Mouse (Mus musculus): ENCODE results near the gene Supt5. TPM values are rescaled to one million over a fixed set of nuclear protein-coding genes. Genes with fewer than 3 reads are reported as not detected.

The Supt5 gene
- polyA plus RNA-seq, 2 experiments, result 76.2 to 116 TPM

DNA sequence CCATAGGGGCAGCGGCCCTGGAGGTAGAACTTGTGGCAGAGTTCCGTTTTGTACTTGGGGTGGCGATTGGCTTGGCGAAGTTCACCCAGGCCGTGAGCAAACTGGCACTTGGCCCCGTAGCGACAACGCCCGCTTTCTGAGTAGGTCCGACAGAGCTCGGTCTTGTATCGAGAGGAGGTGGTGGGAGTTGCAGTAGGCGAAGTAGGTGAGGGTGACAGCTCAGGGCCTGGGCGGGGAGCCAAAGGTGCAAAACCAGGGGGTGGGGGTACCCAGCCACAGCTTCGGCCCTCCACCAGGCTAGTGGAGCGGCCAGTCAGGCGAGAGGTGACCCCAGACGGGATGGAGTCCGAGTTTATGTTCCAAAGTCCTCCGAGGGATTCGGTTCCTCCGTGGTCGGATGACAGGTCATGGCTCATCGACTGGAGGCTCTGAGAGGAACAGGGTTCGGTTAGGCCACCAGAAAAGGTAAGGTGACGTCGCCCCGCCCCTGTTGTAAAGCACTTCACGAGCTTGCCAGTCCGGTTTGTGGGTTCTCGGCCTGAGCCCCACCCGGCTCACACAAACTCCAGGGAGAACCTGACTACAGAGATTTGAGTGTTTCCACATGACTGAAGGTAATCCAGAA is 39.6 kb upstream of the Supt5 start:
- peak; percentile 51 for DNase-seq (ENCODE audit: low spot score)
- ATAC-seq (ENCODE audit: low FRiP score, low read depth), result no peak
- no peaks in the 10 kb centered on the region for H3K9me3 ChIP-seq (ENCODE audit: control insufficient read depth, low read length)
- H3K36me3 ChIP-seq (ENCODE audit: control insufficient read depth, insufficient read depth, low read length), result peaks cover 11% of the 10 kb centered on the region
- peaks cover 68% of the 10 kb centered on the region for H3K4me1 ChIP-seq (ENCODE audit: control insufficient read depth, insufficient read depth, low read length)
- TF ChIP-seq POLR2A (IDR thresholded peaks at IDR 0.05; ENCODE audit: borderline replicate concordance, extremely low read depth, insufficient read depth, insufficient read length), result no peak
- peak overlapping the region; percentile 94 for H3K4me2 ChIP-seq (replicated peaks; ENCODE audit: low read depth, low read length, severe bottlenecking)
- no peaks in the 10 kb centered on the region for H3K27me3 ChIP-seq (ENCODE audit: control insufficient read depth, insufficient read depth, low read length)
- H3K9ac ChIP-seq (ENCODE audit: low read depth, low read length, severe bottlenecking), result peak overlapping the region; percentile 75
- peak overlapping the region; percentile 77 for H3K27ac ChIP-seq (replicated peaks; ENCODE audit: low read depth, low read length)
- peak overlapping the region; percentile 73 for H3K4me3 ChIP-seq (replicated peaks; ENCODE audit: low read length)
- 37% methylated on average over 32 of the region's 32 CpGs for WGBS

DNA sequence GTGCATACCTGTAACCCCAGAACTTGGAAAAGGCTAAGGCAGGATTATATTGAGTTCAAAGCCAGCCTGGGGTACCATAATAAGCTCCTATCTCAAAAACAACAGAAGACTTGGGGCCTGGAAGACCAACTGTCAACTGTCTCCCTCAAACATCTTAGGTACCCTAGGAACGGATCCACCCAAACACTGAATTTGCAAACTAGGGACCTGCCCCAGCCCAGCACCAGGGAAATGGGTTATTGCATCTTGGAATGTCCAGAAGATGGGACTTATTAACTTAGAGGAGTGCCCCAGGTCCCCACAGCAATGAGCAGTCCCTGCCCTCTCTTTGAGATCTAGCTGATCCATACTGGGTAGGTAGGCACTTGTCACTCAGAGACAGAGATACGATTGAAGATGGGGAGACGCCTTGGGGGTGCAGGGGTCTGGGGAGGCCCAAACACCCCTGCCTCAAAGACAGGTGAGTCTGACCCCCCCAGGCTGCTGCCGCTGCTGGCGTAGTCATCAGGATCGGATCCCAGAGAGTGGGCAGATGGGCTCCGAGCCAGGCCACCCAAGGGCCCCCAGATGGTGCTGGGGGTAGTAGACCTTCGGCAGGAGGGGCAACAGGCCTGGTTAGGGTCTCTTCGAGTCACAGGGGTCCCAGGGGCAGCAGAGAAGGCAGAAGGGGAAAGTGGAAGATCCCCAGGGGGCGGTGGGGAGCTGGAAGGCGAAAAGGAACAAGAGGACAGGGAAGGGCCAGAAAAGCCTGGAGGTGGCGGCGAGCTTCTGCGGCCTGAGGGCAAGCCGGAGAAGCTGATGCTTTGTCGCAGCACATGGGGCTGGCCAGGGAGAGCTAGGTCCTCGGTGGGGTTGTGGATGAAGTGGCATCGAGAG is 38.9 kb upstream of the Supt5 start:
- H3K4me3 ChIP-seq (replicated peaks; ENCODE audit: low read length), result peak overlapping the region; percentile 73
- peak overlapping the region; percentile 94 for H3K4me2 ChIP-seq (replicated peaks; ENCODE audit: low read depth, low read length, severe bottlenecking)
- ATAC-seq (ENCODE audit: low FRiP score, low read depth) (no peak), DNase-seq (ENCODE audit: low spot score) (no peak)
- no peak overlapping the region for H3K27ac ChIP-seq (replicated peaks; ENCODE audit: low read depth, low read length)
- no peak for TF ChIP-seq POLR2A (IDR thresholded peaks at IDR 0.05; ENCODE audit: borderline replicate concordance, extremely low read depth, insufficient read depth, insufficient read length)
- H3K27me3 ChIP-seq (ENCODE audit: control insufficient read depth, insufficient read depth, low read length), result no peaks in the 10 kb centered on the region
- peaks cover 11% of the 10 kb centered on the region for H3K36me3 ChIP-seq (ENCODE audit: control insufficient read depth, insufficient read depth, low read length)
- WGBS, result 73% methylated on average over 18 of the region's 18 CpGs
- peaks cover 60% of the 10 kb centered on the region for H3K4me1 ChIP-seq (ENCODE audit: control insufficient read depth, insufficient read depth, low read length)
- H3K9me3 ChIP-seq (ENCODE audit: control insufficient read depth, low read length), result no peaks in the 10 kb centered on the region
- H3K9ac ChIP-seq (ENCODE audit: low read depth, low read length, severe bottlenecking), result peak overlapping the region; percentile 75

DNA sequence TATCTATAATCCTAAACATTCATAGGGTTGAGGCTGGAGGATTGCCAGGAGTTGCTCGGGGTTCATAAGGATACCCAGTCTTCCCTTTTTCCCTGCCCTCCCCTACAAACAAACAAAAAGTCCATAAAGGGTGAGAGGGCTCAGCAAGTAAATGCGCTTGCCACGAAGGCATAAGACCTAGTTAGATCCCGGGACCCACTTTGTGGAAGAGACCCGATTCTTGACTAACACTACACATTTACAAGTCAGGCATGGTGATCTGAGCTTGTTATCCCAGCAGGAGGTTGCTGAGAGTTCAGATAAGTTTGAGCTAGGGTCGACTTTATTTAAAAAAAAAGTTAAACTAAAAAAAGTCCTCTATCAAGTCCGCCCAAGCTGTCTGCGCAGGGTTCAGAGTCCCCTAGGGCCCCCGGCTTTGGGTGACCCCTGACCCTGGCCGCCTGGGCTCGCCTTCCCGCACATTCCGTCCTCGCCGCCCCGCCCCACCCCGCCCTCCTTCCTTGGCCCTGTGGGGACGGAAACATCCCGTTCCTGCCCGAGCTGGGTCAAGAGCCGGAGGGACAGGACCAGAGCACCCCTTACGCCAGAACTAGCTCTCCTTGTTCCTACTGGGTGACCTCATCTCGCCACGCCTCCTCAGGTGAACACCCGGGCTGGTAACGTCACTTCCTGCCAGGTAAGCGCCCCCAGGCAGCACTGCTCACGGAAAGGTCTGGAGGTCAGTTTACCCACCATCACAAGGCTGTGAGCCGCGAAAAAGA is 37.6 kb upstream of the Supt5 start:
- Histone ChIP-seq H3K9ac (ENCODE audit: low read depth, low read length, severe bottlenecking) (peak overlapping the region; percentile 60), H3K27ac (replicated peaks; ENCODE audit: low read depth, low read length) (peak overlapping the region; percentile 95), H3K4me2 (replicated peaks; ENCODE audit: low read depth, low read length, severe bottlenecking) (peak overlapping the region; percentile 94), H3K4me1 (ENCODE audit: control insufficient read depth, insufficient read depth, low read length) (peaks cover 49% of the 10 kb centered on the region), H3K4me3 (replicated peaks; ENCODE audit: low read length) (peak overlapping the region; percentile 40), H3K9me3 (ENCODE audit: control insufficient read depth, low read length) (no peaks in the 10 kb centered on the region), H3K27me3 (ENCODE audit: control insufficient read depth, insufficient read depth, low read length) (no peaks in the 10 kb centered on the region), H3K36me3 (ENCODE audit: control insufficient read depth, insufficient read depth, low read length) (peaks cover 11% of the 10 kb centered on the region)
- ATAC-seq (ENCODE audit: low FRiP score, low read depth) (no peak), DNase-seq (ENCODE audit: low spot score) (no peak)
- TF ChIP-seq POLR2A (IDR thresholded peaks at IDR 0.05; ENCODE audit: borderline replicate concordance, extremely low read depth, insufficient read depth, insufficient read length), result no peak
- 4% methylated on average over 29 of the region's 30 CpGs for WGBS

DNA sequence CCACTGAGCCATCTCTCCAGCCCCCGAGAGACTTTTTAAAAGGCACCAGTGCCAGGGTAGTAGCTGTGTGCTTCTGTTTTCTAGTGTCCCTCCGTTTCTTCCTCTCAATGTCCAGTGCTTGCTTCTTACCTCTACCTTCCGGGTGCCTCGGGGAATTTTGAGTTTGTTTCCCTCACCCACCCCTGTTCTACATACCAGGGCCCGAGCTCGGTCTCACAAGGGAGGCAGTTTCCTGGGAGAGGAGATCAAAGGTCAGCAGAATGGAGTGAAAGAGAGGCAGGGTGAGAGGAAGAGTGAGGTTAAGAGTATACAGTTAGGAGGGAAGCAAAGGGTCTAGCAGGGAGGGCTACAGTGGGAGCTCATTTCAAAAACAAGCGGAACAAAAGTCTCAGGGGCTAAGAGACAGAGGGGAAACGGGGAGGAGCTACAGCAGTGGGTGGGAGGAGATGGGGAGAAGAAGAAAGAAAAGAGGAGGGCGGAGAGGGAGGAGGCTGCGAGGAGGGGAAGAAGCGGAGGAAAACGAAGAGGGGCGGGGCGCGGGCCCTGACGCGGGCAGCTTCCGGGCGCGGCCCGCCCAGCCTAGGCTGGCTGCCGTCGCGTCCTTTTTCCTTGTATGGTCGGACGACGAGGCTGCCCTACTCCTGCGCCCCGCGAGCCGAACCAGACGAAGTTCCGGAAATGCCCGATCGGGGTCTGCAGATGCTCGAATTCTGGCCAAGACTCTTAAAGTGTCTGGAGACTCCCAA is 36.8 kb upstream of the Supt5 start:
- DNase-seq (ENCODE audit: low spot score) (peak; percentile 96), ATAC-seq (ENCODE audit: low FRiP score, low read depth) (peak; percentile 58)
- peak overlapping the region; percentile 40 for H3K4me3 ChIP-seq (replicated peaks; ENCODE audit: low read length)
- peak overlapping the region; percentile 94 for H3K4me2 ChIP-seq (replicated peaks; ENCODE audit: low read depth, low read length, severe bottlenecking)
- H3K27me3 ChIP-seq (ENCODE audit: control insufficient read depth, insufficient read depth, low read length), result no peaks in the 10 kb centered on the region
- peak; percentile 73; the same call in 1 of the 2 replicates for TF ChIP-seq POLR2A (IDR thresholded peaks at IDR 0.05; ENCODE audit: borderline replicate concordance, extremely low read depth, insufficient read depth, insufficient read length)
- 1% methylated on average over 32 of the region's 36 CpGs for WGBS
- H3K9me3 ChIP-seq (ENCODE audit: control insufficient read depth, low read length), result no peaks in the 10 kb centered on the region
- peaks cover 13% of the 10 kb centered on the region for H3K36me3 ChIP-seq (ENCODE audit: control insufficient read depth, insufficient read depth, low read length)
- peak overlapping the region; percentile 63 for H3K9ac ChIP-seq (ENCODE audit: low read depth, low read length, severe bottlenecking)
- H3K4me1 ChIP-seq (ENCODE audit: control insufficient read depth, insufficient read depth, low read length), result peaks cover 47% of the 10 kb centered on the region
- H3K27ac ChIP-seq (replicated peaks; ENCODE audit: low read depth, low read length), result peak overlapping the region; percentile 95

Data from limb, embryonic 14.5 days (tissue).